Mouse (Mus musculus) adrenal gland, postnatal 25 days (tissue): Measurements from ENCODE around the gene Gm20219. TPM values are rescaled to one million over a fixed set of nuclear protein-coding genes. Genes with fewer than 3 reads are reported as not detected.

Source experiments
- DNase-seq: peaks from one replicate; pipeline ENCODE4 v3.0.0; 2021; ENCODE audit warnings: mixed read lengths
- long read RNA-seq: library from polyadenylated mRNA; stranded (forward); transcript quantifications from one replicate; pipeline ENCODE4 v2.0.0, GENCODE M21; 2021
- total RNA-seq: library from RNA; stranded (reverse); gene quantifications from 2 replicates; pipeline ENCODE4 v1.2.3, GENCODE M21; 2021

Gm20219 gene
- total RNA-seq: 0.76 and 1.1 TPM in 2 replicates
- long read RNA-seq: 0 reads

DNA sequence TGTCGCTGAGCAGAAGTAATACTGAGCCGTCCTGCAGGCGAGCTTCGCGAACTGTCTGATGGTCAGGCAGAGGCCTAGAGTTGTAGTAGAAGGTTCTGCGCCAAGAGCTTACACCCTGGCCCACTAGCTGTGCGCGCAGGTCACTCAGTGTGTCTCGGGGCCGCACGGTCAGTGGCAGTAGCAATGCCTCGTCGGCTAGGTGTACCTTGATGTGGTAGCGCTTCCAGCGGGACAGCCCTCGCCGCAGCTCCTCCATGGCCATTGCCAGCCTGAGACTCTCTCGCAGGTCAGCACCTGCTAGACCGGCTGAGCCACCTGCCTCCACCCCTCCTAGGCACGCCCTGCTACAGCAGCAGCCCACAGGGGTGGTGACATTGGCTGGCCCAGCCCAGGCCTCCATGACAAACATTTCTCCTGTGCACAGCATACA, at the start of gene Gm20219:
Gene Gm20219, minus strand, starts transcription at position 266 of the 430 bp plus-strand sequence.
- DNase-seq: no peak

DNA sequence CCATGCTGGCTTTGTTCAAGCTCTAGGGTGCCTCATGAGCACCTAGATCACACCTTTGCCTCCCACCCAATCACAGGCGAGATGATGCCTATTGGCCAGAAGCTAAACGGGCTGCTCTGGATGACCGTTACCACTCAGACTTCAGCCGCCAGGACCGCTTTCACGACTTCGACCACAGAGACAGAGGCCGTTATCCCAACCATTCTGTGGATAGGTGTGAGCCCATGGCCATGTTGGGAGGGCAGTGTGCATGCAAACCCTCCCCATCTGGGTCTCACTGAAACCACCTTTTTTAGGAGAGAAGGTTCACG, 49.8 kb upstream of the Gm20219 start:
- no peak for DNase-seq

DNA sequence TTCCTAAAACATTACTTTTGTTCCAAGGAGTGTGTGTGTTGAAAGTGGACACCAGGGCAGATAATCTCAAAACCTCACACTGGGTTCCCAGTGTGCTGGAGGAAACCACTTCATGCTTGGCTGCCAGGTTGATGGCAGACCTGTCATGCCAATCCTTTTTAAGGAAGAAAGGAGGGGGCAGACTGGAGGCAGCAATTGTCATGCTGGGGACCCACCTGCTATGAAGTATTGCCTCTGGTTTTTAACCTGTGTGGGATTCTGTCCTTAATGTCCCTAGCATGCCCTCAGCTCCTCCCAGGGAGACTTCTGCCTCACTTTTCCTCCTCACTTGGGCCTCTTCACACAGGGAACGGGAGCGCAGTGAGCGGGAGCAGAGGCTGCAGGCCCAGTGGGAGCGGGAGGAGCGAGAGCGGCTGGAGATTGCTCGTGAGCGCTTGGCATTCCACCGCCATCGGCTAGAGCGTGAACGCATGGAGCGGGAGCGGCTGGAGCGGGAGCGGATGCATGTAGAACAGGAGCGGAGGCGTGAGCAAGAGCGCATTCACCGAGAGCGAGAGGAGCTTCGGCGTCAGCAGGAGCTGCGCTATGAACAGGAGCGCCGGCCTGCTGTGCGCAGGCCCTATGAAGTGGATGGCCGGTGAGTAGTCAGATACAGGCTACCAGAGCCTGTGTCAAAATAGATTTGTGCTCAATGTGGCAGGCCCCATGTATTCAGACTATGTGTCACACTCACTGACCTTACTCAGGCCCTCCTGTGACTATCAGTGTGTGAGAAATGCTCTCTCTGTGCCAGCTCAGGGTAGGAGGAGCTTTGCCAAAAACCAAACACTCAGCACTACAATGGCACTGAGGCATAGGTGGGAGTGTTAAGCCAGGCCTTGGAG, 49.2 kb upstream of the Gm20219 start:
- DNase-seq: no peak

DNA sequence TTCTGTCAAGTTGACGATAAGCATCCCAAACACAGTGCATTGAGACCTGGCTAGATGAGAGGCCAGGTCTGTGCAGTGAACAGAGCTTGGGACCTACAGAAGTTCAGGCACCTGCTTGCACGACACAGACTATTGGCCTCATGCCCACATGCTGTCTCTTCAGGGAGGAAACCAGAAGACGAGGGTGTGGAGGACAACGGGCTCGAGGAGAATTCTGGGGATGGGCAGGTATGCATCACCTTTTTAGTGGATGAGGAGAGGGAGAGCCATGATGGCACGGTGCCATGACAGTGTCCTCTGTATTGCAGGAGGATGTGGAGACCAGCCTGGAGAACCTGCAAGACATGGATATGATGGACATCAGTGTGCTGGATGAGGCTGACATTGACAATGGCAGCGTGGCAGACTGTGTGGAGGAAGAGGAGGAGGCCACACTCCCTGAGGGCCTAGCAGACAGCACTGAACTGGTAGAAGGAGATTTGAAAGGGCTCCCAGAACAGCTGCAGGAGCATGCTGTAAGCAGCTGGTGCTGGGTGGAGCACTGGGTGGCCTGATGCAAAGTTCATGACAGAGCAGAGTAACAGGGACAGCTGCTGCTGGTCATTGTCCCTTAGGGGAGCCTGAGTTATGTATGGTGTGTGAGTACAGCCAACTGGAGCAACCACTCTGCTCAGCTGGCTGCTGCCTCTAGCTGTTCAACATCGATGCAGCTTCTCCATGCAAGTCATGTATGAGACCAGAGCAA, 39.5 kb upstream of the Gm20219 start:
- DNase-seq: no peak

DNA sequence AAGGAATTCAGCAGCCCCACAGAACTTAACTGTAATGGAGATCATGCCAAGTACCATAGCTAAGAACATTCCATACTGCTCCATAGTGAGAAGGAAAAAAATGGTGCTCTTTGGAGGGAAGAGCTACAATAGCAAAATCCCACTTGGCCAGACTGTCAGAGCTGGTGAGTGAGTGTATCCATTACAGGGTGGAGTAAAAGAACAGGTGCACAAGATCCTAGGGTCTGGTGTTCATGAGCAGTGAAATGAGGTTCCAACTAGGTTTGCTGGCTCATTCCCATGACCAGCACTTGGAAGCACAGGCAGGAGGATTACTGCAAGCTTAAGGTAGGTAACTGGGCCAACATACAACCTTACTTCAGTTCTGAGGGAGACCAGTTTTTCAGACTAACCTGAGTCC, 38.4 kb upstream of the Gm20219 start:
- DNase-seq: no peak

DNA sequence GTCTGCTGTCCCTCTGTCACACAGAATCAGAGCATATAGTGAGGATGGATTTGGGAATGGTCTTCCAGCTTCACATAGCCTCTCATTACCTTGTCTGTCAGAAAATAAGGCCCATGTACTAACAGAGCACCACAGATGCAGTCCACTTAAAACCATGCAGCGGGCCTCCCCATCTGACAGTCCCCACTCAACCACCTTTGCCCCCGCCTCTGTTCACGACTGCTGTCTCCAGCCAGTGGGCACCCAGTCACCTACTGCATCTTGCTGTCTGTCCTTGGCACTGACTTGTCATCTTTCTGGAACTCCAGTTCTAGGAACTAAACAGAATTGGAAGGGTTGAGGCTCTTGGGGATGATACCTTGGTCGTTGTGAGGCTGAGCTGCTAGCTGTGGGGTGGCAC, 34.7 kb upstream of the Gm20219 start:
- no peak for DNase-seq

DNA sequence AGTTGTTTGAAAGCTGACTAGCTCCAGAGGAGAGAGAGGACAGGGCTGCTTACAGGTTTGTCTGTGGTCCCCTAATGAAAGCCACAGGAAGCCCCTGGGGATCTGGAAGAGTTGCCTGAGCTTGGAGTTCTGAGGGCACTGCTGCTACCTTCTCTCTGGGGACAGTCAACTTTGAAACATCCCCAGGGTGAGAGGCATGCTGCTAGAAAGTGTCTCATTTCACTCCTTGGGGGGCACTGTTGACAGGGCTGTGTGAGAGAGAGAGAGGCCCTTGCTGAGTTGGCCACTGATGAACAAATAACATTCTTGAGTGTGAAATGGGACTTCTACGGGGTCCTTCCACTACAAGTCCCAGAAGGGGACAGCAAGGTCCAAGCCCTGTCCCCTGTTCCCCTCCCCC, 33.6 kb upstream of the Gm20219 start:
- no peak for DNase-seq

DNA sequence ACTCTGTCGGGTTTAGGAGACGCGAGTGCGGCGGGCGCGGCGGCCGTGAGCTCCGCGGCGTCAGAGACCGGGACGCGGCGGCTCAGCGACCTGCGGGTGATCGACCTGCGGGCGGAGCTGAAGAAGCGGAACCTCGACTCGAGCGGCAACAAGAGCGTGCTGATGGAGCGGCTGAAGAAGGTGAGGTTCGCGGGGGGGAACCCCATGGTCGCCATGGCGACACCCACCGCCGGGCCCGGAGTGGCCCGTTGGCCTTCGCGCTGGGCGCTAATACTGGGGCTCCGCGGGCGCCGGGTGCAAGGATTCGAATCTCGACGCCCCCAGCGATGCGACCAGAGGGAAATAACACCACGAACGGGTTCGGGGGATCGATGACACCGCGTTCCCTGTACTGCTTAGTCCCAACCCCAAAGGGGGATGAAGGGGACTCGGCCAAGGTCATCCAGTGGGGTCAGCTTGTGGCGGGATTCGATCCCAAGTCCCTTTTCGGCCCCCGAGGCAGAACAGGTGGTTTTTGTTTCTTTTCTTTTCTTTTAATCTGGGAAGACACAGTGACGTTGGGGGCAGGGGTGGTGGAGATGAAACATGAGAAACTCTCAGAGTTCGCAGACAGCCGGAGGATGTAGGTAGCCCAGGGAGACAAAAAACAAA, 31.1 kb upstream of the Gm20219 start:
- DNase-seq: peak; percentile 49

DNA sequence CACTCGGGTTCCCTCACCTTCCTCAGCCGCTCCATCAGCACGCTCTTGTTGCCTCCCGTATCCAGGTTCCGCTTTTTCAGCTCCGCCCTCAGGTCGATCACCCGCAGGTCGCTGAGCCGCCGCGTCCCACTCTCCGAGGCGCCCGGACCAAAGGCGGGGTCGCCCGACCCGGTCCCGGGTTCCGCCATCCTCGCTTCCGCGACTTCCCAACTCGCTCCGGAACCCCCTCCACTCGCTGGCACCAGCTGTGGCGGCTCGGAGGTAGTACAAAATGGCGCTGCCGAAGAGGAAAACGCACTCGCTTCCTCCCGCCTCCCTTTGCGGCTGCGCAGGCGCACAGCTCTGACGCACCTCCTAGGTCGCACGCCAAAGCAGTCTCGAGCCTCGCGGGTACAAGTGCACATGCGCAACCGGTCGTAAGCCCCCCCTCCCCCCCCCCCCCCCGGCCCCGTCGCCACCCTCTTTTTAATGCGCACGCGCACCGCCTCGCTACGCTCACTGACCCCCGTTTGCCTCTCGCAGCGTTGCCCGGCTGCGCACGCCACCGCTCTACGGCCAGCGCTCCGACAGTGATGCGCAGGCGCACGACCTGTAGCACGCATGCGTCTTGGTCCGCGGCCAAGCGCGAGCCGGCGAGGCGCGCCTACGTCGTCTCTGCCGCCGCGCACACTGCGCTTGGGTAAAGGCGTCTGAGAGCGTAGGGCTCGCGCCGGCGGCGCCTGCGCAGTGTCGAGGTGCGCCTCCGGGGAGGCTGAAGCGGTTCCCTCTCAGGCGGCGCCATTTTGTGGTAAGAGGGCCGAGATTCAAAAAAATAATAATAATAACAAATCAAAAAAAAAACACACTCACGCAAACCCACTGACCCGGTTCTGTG, 30.3 kb upstream of the Gm20219 start, which contains the start of the genes Safb2 and Safb:
Gene Safb2, minus strand, starts transcription at position 329 of the 874 bp plus-strand sequence.
Gene Safb, plus strand, starts transcription at position 569 of the 874 bp plus-strand sequence.
- DNase-seq: peak; percentile 99

DNA sequence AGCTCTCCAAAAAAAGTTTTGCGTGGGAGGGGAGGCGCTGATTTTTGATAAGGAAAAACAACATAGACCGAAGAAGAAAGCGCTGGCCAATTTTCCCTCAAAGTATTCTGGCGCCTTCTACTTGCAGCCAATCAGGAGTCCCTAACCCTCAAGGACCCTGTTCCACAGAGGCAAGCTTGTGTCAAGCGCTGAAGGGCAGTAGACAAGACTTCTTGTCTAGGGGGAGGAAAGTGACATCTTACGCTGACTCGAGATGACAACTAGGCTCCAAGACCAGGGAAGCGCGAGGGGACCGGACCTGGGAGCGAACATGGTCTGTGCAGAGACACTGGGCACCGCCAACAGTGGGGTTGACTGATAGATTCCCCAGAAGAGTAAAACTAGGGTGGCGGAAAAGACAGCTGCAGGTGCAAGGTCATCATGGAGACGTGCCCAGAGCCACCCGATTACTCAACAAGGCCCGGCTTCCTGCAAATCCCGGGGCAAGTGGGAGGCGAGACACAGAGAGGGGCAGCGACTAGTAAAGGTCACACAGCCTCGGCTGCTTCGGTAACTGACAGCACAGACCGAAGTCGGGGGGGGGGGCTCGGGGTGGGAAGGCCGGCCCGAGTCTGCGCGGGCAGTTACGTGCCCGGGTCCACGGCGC, 29.5 kb upstream of the Gm20219 start:
- peak; percentile 44 for DNase-seq

DNA sequence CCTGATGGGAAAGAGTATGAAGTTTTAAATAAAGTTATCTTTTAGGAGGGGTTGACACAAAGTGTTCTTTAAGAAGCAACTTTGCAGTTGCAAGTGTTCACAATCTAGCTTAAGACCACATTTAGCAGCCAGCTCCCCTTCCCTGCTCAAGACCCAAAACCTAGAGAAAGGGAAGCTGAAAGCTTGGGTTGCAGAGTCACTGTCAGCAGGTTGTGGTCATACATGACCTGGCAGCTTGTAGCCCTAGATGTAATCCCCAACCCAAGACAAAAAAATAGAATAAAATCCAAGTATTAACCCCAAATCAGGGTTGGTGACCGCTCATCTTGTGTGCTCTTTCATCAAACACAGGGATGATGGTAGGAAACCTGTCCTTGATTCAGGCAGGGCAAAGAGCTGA, 28.9 kb upstream of the Gm20219 start:
- DNase-seq: no peak

DNA sequence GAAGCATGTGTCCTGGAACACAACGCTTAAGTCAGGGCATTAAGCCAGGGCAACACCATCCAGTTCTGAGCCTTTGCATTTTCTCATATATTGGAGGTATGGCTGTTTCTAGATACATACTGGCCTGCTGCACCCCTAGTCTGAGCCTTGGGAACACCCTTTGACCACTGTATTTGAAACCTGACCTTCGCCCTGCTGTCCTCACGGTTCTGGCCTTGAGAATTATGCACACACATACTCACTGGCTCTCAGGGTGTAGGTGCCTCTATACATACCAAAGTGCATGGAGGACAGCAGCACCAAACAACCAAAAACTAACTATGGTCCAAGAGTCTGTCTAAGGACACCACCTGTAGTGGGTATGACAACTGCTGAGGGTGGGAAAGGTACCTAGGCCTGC, 18.8 kb upstream of the Gm20219 start:
- no peak for DNase-seq

DNA sequence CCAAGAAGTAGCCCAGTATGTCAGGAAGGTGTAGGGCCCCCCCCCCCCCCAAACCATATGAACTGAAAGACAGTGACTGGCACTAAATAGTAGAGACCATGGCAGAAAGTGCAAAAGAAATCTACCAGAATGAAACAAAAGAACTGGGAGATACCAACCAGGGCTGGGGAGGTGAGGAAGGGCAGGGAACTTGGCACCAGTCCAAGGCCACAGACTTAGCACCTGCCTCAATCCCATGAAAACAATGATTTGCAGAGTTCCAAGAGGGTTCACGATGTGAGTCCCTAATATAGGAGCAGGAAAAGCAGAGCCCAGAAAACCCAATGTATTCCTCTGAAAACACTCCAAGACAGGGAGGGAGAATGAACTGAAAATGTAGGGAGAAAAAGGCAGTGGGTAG, 18.0 kb upstream of the Gm20219 start:
- no peak for DNase-seq

DNA sequence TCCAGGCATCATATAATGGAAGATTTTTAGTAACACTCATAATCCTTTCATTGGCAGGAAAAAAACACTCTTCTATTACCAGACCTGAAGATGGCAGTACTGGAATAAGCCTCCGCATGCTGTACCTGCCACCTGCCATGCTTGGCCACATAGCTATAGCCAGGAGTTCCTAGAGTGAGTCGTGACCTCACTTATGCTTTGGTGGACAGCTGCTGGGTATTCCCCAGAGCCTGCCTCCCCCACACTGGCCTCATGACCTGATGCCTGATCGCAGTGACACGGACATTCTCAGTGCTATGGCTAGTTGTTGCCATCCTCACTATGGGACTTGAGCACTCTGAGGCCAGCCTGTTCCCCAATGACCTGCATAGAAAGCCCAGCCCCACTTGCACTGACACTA, 16.1 kb upstream of the Gm20219 start:
- DNase-seq: no peak

DNA sequence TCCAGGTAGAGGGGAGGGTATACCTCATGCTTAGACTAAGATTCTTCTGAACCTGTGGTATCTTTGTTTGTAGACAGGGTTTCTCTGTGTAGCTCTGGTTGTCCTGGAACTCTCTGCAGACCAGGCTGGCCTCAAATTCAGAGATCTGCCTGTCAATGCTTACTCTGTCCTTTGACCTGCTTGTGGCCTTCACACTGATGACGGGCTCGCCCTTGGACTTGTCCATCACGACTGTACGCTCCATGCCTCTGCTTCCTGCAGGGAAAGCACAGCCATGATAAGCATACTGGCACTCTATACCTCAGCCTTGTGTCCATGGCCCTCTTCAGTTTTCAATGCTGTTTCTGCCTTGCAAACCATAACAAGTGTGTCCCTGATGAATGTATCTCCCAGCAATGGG, 13.2 kb upstream of the Gm20219 start:
- no peak for DNase-seq

DNA sequence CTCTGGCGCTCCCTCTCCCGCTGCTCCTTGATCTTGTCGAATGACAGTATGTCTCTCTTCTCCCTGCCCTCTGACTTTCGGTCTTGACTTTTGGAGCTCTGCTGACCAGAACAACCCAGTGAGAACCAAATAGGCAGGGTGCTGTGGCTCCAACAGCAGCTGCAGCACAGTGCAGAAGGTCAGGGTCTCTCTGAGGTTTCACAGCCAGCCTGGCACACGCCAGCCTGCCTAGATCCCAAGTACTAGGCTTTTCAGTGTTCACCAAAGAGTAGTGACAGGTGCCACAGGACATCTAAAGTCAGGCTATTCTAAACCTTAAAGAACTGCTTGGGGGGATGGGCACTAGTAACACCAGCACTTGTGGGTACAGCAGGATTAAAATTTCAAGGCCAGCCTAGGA, 12.7 kb upstream of the Gm20219 start:
- no peak for DNase-seq

DNA sequence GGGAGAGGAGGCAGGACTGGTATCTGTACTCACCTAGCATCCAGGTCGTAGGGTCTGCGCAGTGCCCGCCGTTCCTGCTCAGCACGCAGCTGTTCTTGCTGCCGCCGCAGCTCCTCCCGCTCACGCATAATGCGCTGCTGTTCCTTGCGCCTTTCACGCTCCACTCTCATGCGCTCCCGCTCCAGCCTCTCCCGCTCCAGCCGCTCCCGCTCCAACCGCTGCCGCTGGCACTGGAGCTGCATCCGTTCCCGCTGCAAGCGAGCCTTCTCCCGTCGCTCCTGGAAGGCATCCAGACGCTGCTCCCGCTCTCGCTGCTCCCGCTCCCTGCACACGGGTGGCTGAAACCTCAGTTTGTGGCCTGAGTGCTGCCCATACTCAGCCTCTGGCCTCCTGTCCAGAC, 12.1 kb upstream of the Gm20219 start:
- DNase-seq: no peak

DNA sequence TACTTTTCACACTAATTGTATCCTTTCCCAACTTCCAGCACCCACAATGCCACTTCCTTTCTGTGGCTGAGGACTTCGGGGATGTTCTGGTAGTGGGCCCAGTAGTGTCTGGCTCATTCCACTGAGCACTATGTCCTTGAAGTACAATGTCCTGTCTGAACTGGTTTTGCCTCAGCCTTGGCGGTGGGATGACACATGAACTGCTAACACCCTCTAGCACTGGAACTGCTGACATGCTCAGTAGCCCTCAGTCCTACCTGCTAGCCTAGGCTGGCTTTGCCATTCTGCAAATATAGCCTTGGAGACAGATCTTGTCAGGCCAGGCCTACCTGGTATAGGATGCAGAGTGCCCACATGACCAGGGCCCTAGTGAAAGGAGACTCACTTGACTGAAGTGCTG, 7.7 kb upstream of the Gm20219 start:
- peak; percentile 31 for DNase-seq

DNA sequence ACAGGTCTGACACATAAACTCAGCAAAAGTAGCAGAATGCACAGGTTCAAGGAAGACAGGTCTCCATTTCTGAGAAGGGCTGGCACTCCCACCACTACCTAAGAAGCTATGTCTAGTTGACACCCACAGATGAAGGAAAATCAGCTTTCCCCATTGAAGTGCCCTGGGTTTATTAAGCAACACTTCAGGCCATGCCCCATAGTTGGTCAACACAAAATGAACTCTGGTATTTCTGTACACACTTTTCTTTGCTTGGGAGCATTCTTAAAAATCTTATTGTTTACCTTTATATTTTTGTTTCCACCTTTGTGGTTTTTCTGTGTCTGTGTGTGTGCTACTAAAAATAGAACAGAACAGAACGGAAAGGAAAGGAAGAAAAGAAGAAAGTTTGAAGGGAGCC, 5.9 kb upstream of the Gm20219 start:
- DNase-seq: no peak

DNA sequence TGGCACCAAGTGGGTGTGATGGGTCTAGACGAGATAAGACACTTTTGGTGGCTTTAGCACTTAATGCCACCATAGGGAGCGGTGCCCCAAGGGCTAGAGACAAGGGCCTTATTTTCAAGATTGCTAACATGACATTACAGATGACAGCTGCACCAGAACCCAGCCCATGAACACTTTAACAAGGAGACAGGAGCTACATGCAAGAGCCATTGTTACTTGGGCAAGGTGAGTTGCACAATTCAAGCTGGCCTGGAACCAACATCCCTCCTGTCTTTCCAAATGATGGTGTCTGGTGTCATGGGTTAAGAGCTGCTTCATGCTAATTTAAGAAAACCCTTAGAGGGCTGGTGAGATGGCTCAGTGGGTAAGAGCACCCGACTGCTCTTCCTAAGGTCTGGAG, 5.2 kb upstream of the Gm20219 start:
- DNase-seq: no peak

DNA sequence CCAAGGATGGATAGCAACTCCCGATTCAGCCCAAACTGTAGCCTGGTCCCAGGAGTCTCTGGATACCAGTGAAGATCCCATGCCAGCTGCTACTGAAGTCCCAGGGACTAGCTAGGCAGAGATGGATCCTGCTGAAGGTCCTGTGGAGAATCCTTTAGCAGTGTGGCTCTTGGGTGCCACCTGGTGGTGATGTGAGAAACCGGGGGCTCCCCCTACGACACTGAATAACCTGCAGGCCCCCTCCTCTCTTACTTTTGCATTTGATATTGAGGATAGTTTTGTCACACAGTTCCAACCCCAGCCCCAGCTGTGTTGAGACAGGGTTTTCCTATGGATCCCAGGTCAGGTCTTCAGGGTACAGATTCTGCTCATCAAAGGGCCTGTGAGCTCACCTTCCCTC, 4.3 kb upstream of the Gm20219 start:
- peak; percentile 72 for DNase-seq
